Mouse (Mus musculus): ENCODE measurements around the gene Podxl2. TPM values are rescaled to one million over a fixed set of nuclear protein-coding genes. Genes with fewer than 3 reads are reported as not detected.

The Podxl2 gene
- polyA plus RNA-seq, 1 experiment from 2014 or later = 1.1 TPM

GRCm38 (mm10) chr6:88871546-88871945, 3.3 kb downstream of the Podxl2 start:
- DNase-seq = no peak
- WGBS (ENCODE audit: insufficient replicate concordance) = 60% methylated on average over 8 of the region's 8 CpGs
- H3K36me3 ChIP-seq (replicated peaks; ENCODE audit: insufficient read depth, low read length) = no peaks in the 10 kb centered on the region
- H3K27ac ChIP-seq (ENCODE audit: low read depth) = no peak overlapping the region
- no peaks in the 10 kb centered on the region for H3K9me3 ChIP-seq (ENCODE audit: low read length)
- no peak overlapping the region for H3K9ac ChIP-seq (replicated peaks)
- no peak for ATAC-seq
- H3K27me3 ChIP-seq (ENCODE audit: insufficient read depth, low read length) = peaks cover 41% of the 10 kb centered on the region
- no peak overlapping the region for H3K4me2 ChIP-seq (ENCODE audit: low read depth, low read length)
- H3K4me1 ChIP-seq (ENCODE audit: insufficient read depth) = peaks cover 11% of the 10 kb centered on the region; the same call in 1 of the 2 replicates
- no peak overlapping the region for H3K4me3 ChIP-seq (ENCODE audit: low read depth, low read length)
- TF ChIP-seq CTCF (IDR thresholded peaks at IDR 0.05; ENCODE audit: low read depth) (no peak), EP300 (IDR thresholded peaks at IDR 0.05; ENCODE audit: low read depth) (no peak)

- no peaks in the 10 kb centered on the region for H3K36me3 ChIP-seq (replicated peaks; ENCODE audit: insufficient read depth, low read length)
- no peak for ATAC-seq
- H3K9ac ChIP-seq (replicated peaks) = no peak overlapping the region
- peaks cover 11% of the 10 kb centered on the region; the same call in 1 of the 2 replicates for H3K4me1 ChIP-seq (ENCODE audit: insufficient read depth)
- no peak overlapping the region for H3K4me3 ChIP-seq (ENCODE audit: low read depth, low read length)
- H3K4me2 ChIP-seq (ENCODE audit: low read depth, low read length) = no peak overlapping the region
- TF ChIP-seq EP300 (IDR thresholded peaks at IDR 0.05; ENCODE audit: low read depth) = no peak
- no peak for TF ChIP-seq CTCF (IDR thresholded peaks at IDR 0.05; ENCODE audit: low read depth)
- peaks cover 36% of the 10 kb centered on the region for H3K27me3 ChIP-seq (ENCODE audit: insufficient read depth, low read length)
- H3K9me3 ChIP-seq (ENCODE audit: low read length) = no peaks in the 10 kb centered on the region
- no peak for DNase-seq
- WGBS (ENCODE audit: insufficient replicate concordance) = 74% methylated on average over 4 of the region's 4 CpGs
- H3K27ac ChIP-seq (ENCODE audit: low read depth) = no peak overlapping the region
Measured at GRCm38 (mm10) chr6:88870594-88870993, 4.2 kb downstream of the Podxl2 start.

GRCm38 (mm10) chr6:88869459-88869858, 5.4 kb downstream of the Podxl2 start:
- ATAC-seq = no peak
- 82% methylated on average over 7 of the region's 7 CpGs for WGBS (ENCODE audit: insufficient replicate concordance)
- Histone ChIP-seq H3K9me3 (ENCODE audit: low read length) (no peaks in the 10 kb centered on the region), H3K27ac (ENCODE audit: low read depth) (no peak overlapping the region), H3K9ac (replicated peaks) (no peak overlapping the region), H3K4me2 (ENCODE audit: low read depth, low read length) (no peak overlapping the region), H3K4me1 (ENCODE audit: insufficient read depth) (peaks cover 5% of the 10 kb centered on the region; the same call in 1 of the 2 replicates), H3K4me3 (ENCODE audit: low read depth, low read length) (no peak overlapping the region), H3K36me3 (replicated peaks; ENCODE audit: insufficient read depth, low read length) (no peaks in the 10 kb centered on the region), H3K27me3 (ENCODE audit: insufficient read depth, low read length) (peaks cover 27% of the 10 kb centered on the region)
- TF ChIP-seq CTCF (IDR thresholded peaks at IDR 0.05; ENCODE audit: low read depth) (no peak), EP300 (IDR thresholded peaks at IDR 0.05; ENCODE audit: low read depth) (no peak)
- no peak for DNase-seq

- WGBS (ENCODE audit: insufficient replicate concordance) = 68% methylated on average over 7 of the region's 7 CpGs
- Histone ChIP-seq H3K9ac (replicated peaks) (no peak overlapping the region), H3K4me3 (ENCODE audit: low read depth, low read length) (no peak overlapping the region), H3K27me3 (ENCODE audit: insufficient read depth, low read length) (no peaks in the 10 kb centered on the region), H3K27ac (ENCODE audit: low read depth) (no peak overlapping the region), H3K9me3 (ENCODE audit: low read length) (no peaks in the 10 kb centered on the region), H3K4me1 (ENCODE audit: insufficient read depth) (no peaks in the 10 kb centered on the region), H3K36me3 (replicated peaks; ENCODE audit: insufficient read depth, low read length) (no peaks in the 10 kb centered on the region), H3K4me2 (ENCODE audit: low read depth, low read length) (no peak overlapping the region)
- DNase-seq (no peak), ATAC-seq (no peak)
- TF ChIP-seq CTCF (IDR thresholded peaks at IDR 0.05; ENCODE audit: low read depth) = no peak
- no peak for TF ChIP-seq EP300 (IDR thresholded peaks at IDR 0.05; ENCODE audit: low read depth)
Measured at GRCm38 (mm10) chr6:88865704-88866103, 9.1 kb downstream of the Podxl2 start.

GRCm38 (mm10) chr6:88860914-88861313, 13.9 kb downstream of the Podxl2 start:
- H3K4me2 ChIP-seq (ENCODE audit: low read depth, low read length) = no peak overlapping the region
- no peaks in the 10 kb centered on the region for H3K9me3 ChIP-seq (ENCODE audit: low read length)
- peak; percentile 47 for DNase-seq
- H3K36me3 ChIP-seq (replicated peaks; ENCODE audit: insufficient read depth, low read length) = no peaks in the 10 kb centered on the region
- WGBS (ENCODE audit: insufficient replicate concordance) = 15% methylated on average over 2 of the region's 2 CpGs
- ATAC-seq = peak; percentile 88
- no peak overlapping the region for H3K27ac ChIP-seq (ENCODE audit: low read depth)
- peaks cover 5% of the 10 kb centered on the region; the same call in 1 of the 2 replicates for H3K4me1 ChIP-seq (ENCODE audit: insufficient read depth)
- 0 out of 2 replicates have a peak, but pooled peaks cover 2% of the 10 kb centered on the region for H3K27me3 ChIP-seq (ENCODE audit: insufficient read depth, low read length)
- no peak overlapping the region for H3K9ac ChIP-seq (replicated peaks)
- TF ChIP-seq CTCF (IDR thresholded peaks at IDR 0.05; ENCODE audit: low read depth) (peak; percentile 86), EP300 (IDR thresholded peaks at IDR 0.05; ENCODE audit: low read depth) (no peak)
- no peak overlapping the region for H3K4me3 ChIP-seq (ENCODE audit: low read depth, low read length)

GRCm38 (mm10) chr6:88858341-88858740, 16.5 kb downstream of the Podxl2 start:
- Histone ChIP-seq H3K27ac (ENCODE audit: low read depth) (no peak overlapping the region), H3K4me1 (ENCODE audit: insufficient read depth) (peaks cover 5% of the 10 kb centered on the region; the same call in 1 of the 2 replicates), H3K27me3 (ENCODE audit: insufficient read depth, low read length) (0 out of 2 replicates have a peak, but pooled peaks cover 2% of the 10 kb centered on the region), H3K9me3 (ENCODE audit: low read length) (no peaks in the 10 kb centered on the region), H3K9ac (replicated peaks) (no peak overlapping the region), H3K4me2 (ENCODE audit: low read depth, low read length) (no peak overlapping the region), H3K4me3 (ENCODE audit: low read depth, low read length) (no peak overlapping the region), H3K36me3 (replicated peaks; ENCODE audit: insufficient read depth, low read length) (no peaks in the 10 kb centered on the region)
- DNase-seq (no peak), ATAC-seq (no peak)
- TF ChIP-seq EP300 (IDR thresholded peaks at IDR 0.05; ENCODE audit: low read depth) (no peak), CTCF (IDR thresholded peaks at IDR 0.05; ENCODE audit: low read depth) (no peak)
- WGBS (ENCODE audit: insufficient replicate concordance) = 76% methylated on average over 7 of the region's 7 CpGs

Data from liver, postnatal 0 days (tissue).